Mouse (Mus musculus) heart, adult 2 months (tissue): ENCODE measurements at regions not wholly inside any gene's neighbourhood (a gene's known extent, or its start where the extent isn't known, plus 50 kb on each side); places are given as distances from the start of the nearest gene placed in this dataset.

Experiments
- EP300 ChIP-seq: fragments of 200-500 bp; IDR thresholded peaks from 2 replicates; pipeline ENCODE4 v1.6.1; 2011; ENCODE audit warnings: low read depth, low read length, control low read depth; ENCODE audit not compliant: insufficient read depth
- POLR2A ChIP-seq: fragments of 200-500 bp; IDR thresholded peaks from 2 replicates; pipeline ENCODE4 v1.6.1; 2011; ENCODE audit warnings: mild to moderate bottlenecking, low read depth, low read length, control low read depth; ENCODE audit not compliant: insufficient read depth

GRCm38 (mm10) chr11:48221156-48221555 is 232.4 kb upstream of the Sgcd start:
- TF ChIP-seq POLR2A (no peak), EP300 (no peak)
